Mouse (Mus musculus): Measurements from ENCODE around the gene Dnaaf1. TPM values are rescaled to one million over a fixed set of nuclear protein-coding genes. Genes with fewer than 3 reads are reported as not detected.

Dnaaf1 gene
- total RNA-seq, 2 experiments from 2014 or later, result not detected

DNA sequence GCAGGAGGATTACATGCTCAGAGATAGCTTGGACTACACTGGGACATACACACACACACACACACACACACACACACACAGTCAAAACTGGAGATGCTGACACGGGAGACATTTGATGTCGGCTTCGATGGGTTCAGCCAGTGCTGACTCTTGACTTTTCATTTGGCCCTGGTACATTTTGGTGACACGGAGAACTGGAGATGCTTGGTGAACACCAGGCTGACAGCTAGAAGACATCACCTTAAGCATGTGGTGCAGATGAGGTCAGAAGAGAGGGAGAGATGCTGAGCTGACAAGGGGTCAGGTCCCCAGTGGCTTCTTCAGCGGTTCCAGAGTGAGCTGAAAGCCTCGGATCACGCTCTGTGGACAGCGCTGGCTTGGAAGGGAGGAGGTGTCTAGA is 48.0 kb downstream of the Dnaaf1 start:
- DNase-seq (ENCODE audit: low spot score in 2 of 2), result no peak

DNA sequence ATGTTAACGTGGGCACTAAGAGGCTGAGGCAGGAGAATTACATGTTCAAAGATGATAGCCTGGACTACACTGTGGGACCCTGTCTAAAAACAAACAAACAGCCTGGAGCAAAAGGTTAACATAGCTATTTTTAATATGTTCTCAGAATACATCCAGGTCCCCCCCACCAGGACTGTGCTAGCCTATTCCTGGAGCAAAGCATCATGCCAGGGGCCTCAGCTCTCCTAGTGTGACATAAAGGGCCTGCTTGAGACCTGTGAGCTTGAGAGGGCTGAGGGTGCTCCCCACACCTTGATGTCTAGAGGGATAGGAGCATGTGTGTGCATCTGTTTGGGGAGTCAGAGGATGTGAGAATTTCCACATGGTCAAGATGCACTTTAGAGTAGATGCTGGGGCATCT is 48.7 kb downstream of the Dnaaf1 start:
- no peak for DNase-seq (ENCODE audit: low spot score in 2 of 2)

DNA sequence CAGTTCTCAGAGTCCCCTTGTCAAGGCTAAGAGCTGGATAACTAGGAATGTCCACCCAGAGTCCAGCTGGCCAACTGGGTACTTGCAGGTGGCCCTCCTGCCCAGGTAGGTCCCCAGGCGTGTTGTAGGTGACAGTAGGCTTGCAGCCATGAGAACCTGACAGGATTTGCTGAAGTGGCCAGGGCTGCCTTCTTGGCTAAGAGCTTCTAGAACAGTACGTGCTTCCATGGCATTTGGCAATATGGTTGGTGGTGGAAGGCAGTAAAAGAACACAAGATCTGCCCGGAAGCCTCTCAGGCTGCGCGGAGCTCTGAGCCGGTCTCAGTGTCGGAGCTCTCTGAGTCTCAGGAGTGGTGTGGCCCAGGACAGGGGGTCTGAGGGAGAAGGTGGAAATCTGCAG is 49.9 kb downstream of the Dnaaf1 start:
- DNase-seq (ENCODE audit: low spot score in 2 of 2), result no peak

DNA sequence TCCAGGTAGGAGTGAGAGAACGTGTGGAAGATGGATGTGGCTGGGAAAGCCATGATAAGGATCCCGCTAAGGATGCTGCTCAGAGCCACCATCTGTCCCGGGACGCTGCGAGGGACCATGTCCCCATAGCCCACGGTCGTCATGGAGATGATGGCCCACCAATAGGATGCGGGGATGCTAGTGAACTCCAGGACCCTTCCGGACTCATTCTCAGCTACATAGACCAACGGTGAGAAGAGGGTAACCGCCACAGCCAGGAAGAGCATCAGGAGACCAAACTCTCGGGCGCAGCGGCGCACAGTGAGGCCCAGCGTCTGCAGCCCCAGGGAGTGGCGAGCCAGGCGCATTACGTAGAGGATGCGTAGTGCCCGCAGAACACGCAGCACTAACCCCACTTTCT is 50.8 kb downstream of the Dnaaf1 start:
- no peak for DNase-seq (ENCODE audit: low spot score in 2 of 2)

DNA sequence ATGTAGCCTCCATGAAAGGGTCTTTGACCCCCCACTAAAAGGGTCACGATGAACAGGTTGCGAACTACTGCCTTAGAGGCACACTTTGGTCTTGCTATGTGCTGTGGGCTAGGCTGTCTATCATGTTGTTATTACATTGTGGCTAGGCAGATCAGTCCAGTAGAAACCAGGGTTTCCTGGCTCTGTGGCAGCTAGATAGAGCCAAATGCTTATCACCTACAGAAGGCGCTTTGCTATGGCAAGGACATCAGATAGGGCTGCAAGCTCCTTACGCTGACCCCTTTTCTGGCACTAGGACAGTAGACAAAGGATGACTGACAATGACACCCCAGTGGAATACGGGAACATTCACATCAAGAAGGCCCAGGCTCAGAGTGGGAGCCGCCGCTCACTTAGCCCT is 52.2 kb downstream of the Dnaaf1 start:
- no peak for DNase-seq (ENCODE audit: low spot score in 2 of 2)

DNA sequence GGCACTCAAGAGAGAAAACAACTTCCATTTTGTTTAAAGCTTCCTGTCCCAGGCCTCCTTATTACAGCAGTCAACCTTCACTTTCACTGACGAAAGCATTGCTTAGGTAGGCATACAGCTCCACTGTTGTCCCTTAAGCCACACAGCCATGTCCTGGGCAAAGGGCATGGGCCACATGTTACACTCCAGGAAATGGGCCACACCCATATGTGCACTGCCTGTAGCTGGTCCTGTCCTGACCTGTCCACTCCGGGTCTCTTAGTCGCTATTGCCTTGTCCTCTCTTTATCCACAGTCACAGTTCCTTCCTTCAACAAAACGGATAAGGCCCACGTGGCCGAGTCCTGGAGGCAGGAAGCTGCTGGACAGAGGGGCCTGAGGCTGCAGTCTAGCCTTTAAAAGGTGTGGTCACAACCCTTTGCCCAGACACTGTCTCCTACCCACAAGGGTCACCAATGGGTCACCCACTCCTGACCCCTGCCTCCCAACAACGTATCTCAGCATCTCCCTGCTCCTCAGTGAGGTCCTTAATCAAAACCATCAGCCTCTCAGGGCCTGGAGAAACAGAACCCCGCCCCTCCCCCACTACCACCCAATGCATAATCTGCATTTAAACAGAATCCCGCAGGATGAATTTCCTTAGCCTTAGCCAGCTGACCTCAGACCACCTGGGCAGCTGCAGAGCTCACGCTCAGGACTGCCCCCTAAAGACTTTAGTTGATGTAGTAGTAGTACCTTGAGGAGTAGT is 52.8 kb downstream of the Dnaaf1 start:
- DNase-seq (ENCODE audit: low spot score in 2 of 2), result no peak

DNA sequence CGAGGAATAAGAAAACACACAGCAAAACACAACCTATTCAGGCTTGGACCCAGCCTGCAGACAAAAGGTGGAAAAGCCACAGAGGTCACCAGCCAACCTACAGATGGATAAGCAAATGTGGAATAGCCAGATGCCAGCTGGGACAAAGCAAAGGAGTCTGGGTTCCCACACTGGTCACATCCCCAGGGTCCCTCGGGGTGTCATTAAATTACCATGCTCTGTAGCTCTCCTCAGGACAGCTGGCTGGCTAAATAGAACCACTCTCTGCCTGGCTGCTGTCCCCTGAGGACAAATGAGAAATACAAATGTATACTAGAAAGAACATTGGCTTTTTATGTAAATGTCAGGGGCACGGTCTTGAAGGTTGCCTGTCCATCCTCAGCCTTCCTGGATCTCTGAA is 55.8 kb downstream of the Dnaaf1 start:
- no peak for DNase-seq (ENCODE audit: low spot score in 2 of 2)

DNA sequence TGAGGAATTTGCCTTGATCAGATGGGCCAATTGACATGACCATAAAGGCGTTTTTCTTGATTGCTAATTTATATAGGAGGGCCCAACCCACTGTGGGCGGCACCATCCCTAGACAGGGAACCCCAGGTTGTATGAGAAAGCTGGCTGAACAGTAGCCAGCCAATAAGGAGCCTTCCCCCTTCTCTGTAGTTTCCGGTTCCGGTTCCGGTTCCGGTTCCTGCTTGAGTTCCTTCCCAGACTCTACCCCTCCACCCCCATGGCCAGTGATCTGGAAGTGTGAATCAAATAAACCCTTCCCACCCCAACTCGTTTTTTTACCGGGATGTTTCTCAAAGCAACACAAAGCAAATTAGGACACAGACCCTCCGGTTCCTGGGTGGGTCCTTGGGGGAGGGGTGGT is 57.2 kb downstream of the Dnaaf1 start:
- DNase-seq (ENCODE audit: low spot score in 2 of 2), result no peak

DNA sequence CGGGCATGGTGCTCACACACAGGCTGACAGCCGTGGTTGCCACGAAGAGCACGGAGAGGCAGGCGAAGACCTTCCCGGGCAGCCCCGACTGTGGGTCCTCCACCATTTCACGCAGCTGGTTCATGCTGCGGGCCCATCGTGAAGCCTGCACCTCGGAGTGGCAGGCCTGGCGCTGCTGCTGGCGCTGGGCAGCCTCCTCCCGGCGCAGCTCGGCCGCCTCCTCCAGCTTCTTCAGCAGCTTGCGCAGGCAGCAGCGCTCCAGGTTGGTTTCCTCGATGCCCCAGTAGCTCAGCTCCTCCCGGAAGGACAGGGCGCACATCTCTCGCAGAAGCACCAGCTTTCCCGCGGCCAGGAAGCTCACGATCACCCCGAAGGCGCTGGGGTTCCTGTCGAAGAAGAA is 57.9 kb downstream of the Dnaaf1 start:
- no peak for DNase-seq (ENCODE audit: low spot score in 2 of 2)

DNA sequence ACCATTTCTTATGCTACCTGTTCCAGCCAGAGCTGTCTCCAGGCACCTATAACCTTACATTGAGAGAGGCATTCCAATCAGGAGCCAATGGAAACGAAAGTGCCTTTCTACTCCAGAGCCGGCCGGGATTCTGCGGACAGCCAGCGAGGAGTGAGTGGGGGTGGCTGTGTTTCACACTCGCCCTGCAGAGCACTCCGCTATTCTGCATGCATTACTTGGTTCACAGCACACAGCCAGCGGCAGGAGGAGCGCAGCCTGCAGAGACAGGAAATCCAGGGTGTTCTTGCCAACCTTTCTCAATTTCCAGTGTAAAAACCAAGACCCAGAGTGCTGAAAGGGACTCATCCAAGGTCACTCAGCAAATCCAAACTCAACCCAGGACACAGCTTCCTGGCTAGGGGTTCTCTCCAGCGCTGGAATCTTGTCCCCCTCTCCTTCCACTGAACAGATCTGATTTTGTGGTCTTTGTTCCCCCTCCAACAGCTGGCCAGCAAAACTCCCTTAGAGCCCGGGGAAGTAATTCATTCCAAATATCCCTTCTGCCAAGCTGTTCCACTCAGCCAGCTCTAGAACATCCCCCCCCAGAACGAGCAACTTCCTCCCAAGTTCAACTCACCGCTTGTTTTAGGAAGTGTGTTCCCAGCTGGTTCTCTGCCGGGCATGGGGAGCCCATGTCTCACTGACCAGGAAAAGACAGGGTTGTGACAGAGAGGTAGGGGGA is 59.7 kb downstream of the Dnaaf1 start:
- no peak for DNase-seq (ENCODE audit: low spot score in 2 of 2)

DNA sequence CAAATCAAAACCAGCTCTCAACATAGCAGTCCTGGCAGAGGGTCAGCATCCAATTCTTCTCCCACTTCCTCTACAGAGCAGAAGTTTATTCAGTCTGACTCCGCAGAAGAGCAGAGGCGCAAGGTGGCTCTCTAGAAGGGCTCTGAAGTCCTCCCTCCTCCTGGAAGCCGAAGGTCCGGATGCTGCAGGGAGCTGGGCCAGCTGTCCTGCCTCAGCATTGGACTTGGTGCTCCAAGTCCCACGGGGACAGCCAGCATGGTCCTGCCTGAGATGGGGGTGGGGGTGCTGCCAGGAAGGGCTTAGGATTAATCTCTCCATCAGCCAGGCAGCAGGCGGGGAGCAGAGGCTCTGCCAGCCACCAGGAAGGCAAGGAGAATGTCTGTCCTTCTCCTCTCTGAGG is 60.3 kb downstream of the Dnaaf1 start, which contains the start of gene Kcng4:
Kcng4 (minus strand) TSS at position 303 of the 400 bp plus-strand sequence.
- peak in 1 of 2 experiments; percentile 33 for DNase-seq (ENCODE audit: low spot score in 2 of 2)

DNA sequence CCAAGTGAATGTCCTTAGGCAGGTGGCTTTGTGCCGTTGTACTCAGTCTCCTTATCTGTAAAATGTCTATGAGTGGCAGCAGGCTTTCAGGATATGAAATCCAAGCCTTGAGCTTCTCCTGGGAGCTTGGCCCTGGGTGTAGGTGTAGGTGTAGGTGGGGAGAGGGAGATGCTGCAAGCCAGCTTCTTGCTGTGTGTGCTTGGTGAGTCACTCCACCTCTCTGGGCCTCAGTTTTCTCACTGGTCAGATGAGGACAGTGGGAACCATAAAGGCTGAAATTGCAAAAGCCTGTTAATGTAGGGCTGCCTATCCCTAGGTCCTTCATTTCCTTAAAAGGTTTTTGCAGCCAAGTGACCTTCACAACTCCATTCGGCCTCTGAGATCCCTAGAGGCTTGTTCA is 60.9 kb downstream of the Dnaaf1 start:
- DNase-seq (ENCODE audit: low spot score in 2 of 2), result no peak

DNA sequence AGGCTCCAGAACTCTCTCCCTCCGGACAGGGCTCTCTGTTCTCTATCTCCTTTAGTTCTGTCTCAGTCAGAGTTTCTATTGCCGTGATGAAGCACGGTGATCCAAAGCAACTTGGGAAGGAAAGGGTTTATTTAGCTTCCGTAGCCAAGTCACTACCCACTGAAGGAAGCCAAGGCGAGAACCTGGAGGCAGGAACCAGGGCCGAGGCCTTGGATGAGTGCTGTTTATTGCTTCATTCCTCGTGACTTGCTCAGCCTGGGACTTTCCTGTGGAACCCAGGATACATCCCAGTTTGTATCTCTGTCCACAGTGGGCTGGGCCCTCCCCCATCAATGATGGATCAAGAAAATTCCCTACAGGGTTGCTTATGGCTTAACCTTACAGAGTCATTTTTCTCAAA is 61.7 kb downstream of the Dnaaf1 start:
- DNase-seq (ENCODE audit: low spot score in 2 of 2), result no peak

DNA sequence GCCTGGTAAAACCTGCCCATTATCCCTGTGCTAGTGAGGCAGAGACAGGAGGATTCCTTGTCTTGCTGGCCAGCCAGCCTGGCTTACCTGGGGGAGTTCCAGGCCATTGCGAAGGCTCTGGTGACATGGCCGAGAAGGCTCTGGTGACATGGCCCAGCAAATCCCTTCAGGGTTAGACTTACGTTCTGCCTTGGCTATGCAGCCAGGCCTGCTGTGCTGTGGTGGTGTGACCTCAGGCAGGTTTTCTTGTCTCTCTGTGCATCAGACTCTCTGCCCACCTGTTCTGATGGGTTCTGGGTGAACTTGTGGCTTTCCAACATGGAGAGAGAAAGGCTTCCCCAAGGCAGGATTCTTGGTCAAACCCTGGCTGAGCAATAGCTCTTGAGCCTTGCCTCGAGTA is 62.3 kb downstream of the Dnaaf1 start:
- no peak for DNase-seq (ENCODE audit: low spot score in 2 of 2)

DNA sequence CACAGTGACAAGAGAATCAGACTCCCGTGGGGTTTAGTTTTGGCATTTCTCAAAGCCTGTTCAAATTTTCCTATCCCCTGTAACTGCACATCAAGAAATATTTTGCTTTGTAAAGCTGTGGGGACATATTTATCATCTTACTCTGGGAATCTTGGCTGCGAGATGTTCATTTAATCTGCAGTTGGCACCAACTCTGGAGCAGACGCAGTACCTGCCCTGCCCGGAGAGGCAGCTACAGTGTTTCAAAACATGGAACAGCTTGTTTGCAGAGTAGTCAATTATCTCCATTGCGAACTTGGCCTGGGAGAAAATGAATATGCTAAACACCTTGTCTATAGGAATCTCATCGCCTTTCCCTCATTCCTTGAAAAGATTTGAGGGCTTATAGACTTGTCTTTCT is 63.2 kb downstream of the Dnaaf1 start:
- DNase-seq (ENCODE audit: low spot score in 2 of 2), result no peak

DNA sequence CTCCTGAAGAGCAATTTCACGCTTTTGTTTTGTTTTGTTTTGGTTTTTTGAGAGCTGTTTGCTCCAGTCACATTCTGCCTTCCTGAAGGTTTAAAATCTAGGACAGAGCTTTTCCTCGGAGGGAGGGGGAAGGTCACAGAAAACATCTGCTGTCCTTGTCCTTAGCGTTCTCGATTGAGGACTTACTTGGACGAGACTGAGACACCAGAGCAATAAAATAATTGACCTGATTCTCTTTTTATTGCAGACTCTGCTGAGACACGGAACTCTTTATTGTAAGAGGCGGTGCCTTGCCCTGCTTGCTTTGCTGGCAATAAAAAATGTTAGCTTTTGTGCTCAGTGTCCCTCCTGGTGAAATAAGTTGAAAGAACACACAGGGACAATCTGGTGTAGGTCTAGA is 64.8 kb downstream of the Dnaaf1 start:
- no peak for DNase-seq (ENCODE audit: low spot score in 2 of 2)

DNA sequence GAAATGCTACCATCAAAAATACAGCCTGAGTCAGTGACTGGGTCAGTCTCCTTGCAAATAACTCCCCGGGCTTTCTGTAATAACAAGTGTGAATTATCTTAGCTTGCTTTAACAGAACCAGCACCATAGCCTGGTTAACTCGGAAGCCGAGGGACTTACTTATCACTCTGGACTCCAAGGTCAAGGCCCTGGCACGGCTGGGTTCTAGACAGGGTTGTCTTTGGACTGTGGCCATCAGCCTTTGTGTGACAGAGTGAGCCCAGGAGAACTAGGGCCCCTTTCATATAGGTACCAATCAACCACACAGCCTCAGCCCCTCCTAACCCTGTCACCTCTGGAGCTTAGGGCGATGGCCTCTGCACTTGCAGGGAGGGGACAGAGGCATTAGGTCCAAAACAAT is 66.0 kb downstream of the Dnaaf1 start:
- DNase-seq (ENCODE audit: low spot score in 2 of 2), result no peak

DNA sequence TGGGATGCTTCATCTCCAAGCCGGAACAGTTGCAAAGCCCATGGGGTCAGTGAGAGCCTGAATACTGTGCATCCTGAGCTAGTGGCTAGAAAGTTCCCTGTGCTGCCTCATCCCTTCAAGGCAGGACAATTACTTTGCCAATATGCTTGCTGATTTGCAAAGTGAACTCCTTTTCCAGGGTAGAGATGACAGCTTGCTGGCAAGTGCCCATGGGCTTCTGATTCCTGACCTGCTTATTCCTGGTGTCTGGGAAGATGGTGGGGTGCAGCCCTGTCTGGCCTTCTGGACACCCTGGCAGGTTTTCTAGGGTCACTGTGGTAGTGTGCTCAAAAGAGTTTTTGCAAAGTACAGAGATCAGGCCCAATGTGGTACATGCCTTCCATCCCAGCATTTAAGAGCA is 67.9 kb downstream of the Dnaaf1 start:
- no peak for DNase-seq (ENCODE audit: low spot score in 2 of 2)

DNA sequence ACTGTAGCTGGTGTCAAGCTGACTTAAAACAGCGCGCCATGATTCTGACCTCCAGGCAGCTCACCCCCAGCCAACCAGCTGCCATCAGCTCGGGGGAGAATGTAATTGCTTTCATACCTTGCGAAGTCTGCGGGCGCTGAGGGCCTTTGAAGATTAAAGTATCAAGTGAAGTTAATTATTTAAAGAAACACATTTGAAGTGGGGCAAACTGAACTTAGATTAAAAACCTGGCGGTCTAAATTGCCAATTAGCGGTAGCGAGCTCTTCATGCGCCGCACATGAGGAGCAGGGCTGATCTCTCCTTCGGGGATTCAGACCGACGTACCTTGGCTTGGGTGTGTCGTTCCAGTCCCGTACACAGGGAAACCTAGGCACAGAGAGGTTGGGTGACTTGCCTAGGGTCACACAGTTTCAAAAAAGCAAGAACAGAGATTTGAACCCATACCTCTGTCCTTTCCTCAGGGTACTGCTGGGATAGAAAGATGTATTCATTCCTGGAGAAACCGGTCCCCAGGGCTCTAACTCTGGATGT is 69.5 kb downstream of the Dnaaf1 start:
- DNase-seq (ENCODE audit: low spot score in 2 of 2), result no peak

DNA sequence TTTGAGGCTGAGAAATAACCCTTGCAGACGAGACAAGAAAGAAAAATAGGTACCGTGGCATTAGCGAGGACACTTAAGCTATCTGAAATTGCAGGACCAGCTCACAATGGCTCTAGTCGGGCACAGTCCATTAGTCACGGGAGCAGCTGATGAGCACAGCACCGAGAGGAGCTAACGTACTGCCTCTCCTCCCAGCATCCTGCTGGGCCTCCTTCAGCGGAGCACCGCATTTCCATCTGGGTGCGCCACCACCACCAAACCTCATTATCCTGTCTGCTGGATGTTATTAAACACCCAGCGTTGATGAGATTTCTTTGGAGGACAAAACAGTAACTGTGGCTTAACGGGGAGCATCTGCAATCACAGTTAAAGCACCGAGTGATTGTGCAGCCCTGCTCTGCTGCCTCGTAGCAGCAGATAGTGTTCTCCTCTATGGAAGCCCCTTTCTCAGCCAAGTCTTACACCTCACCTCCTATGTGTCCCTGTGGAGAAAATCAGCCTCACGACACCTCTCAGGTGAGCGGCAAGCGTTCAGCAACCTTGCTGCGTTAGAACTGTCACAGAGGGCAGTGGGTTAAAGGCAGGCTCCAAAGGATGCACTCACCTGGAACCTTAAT is 70.1 kb downstream of the Dnaaf1 start:
- no peak for DNase-seq (ENCODE audit: low spot score in 2 of 2)

DNA sequence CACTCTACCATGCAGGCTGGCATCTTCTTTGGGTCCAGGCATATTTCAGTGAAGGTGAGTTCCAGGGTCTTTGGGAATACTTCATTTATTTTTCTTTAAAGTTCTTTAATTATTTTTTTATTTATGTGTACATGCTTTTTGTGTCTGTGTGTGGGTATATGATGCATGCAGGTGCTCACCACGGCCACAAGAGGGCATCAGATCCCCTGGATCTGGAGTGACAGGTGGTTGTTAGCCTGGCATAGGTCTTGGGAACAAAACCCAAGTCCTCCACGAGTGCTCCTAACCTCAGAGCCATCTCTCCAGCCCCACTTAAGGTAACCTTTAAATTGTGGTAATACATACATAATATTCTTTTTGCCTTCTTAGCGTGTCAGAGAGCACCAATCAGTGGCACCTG is 71.2 kb downstream of the Dnaaf1 start:
- no peak for DNase-seq (ENCODE audit: low spot score in 2 of 2)

DNA sequence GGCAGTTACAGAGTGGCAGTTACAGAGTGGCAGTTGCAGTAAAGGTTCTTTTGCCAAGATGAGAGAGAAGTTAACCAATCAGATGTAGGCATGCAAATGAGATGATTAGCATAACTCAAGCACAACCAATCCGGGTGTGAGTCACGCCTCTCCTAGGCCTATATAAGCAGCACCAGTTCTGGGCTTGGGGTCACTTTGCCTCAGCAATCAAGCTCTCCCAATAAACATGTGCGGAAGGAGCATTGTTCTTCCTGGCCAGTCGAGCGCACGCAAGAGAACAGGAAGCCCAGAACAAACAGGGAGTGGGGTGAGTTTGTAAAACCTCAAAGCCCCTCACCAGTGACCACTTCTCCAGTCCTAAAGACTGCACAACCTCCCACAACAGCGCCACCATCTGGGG is 71.8 kb downstream of the Dnaaf1 start:
- no peak for DNase-seq (ENCODE audit: low spot score in 2 of 2)

Data from gastrocnemius, postnatal 4 days (tissue).